Mouse (Mus musculus): ENCODE data around the gene Gm13212. TPM values are rescaled to one million over a fixed set of nuclear protein-coding genes. Genes with fewer than 3 reads are reported as not detected.

Gm13212 gene
- total RNA-seq, 1 experiment from 2014 or later: 11.8 TPM

Other genes with a start within 250 kb of the Gm13212 start
- gene Zfp990, start 74.4 kb upstream of the Gm13212 start, total RNA-seq (2017): not detected in 2 replicates
- gene Zfp980, start 85.5 kb downstream of the Gm13212 start, total RNA-seq (2017): not detected in 2 replicates